Mouse (Mus musculus) MEL (cell line): Measurements from ENCODE around the gene Atxn7l3. TPM values are rescaled to one million over a fixed set of nuclear protein-coding genes. Genes with fewer than 3 reads are reported as not detected.

Experiments
- DNase-seq: peaks from one replicate; pipeline ENCODE4 v3.0.0; 2011; ENCODE audit warnings: low read depth, low spot score
- H3K27ac ChIP-seq: 2 replicates; pipeline ENCODE4 v1.5.1; 2012; ENCODE audit warnings: low read depth, mild to moderate bottlenecking, control low read depth, low read length, moderate library complexity; ENCODE audit not compliant: control insufficient read depth
- H3K27me3 ChIP-seq, 2 experiments: fragments of 150-350 bp in 1 of 2; sonication (generic) in 1 of 2; 2 replicates each; pipeline ENCODE4 v1.6.1; 2012; ENCODE audit warnings: low read length in 2 of 2, mild to moderate bottlenecking in 2 of 2, improper control_type of control experiment in 1 of 2, moderate library complexity in 1 of 2; ENCODE audit not compliant: insufficient read depth in 2 of 2, control insufficient read depth in 1 of 2
- H3K36me3 ChIP-seq, 2 experiments: 2 replicates each; pipeline ENCODE4 v1.6.1; 2012 to 2014; ENCODE audit warnings: low read length in 2 of 2, improper control_type of control experiment in 1 of 2, inconsistent platforms in 1 of 2, mild to moderate bottlenecking in 1 of 2; ENCODE audit not compliant: insufficient read depth in 2 of 2, control insufficient read depth in 1 of 2
- H3K4me1 ChIP-seq, 2 experiments: fragments of 150-350 bp in 1 of 2; sonication (generic) in 1 of 2; 2 replicates each; pipeline ENCODE4 v1.6.1; 2012; ENCODE audit warnings: low read length in 2 of 2, improper control_type of control experiment in 1 of 2, mild to moderate bottlenecking in 1 of 2; ENCODE audit not compliant: insufficient read depth in 2 of 2, control insufficient read depth in 1 of 2
- H3K4me3 ChIP-seq, 2 experiments: fragments of 150-350 bp in 1 of 2; sonication (generic) in 1 of 2; 2 replicates each; pipeline ENCODE4 v1.5.1; 2012; ENCODE audit warnings: low read depth in 2 of 2, low read length in 2 of 2, mild to moderate bottlenecking in 2 of 2, moderate library complexity in 2 of 2, control low read depth in 1 of 2, improper control_type of control experiment in 1 of 2; ENCODE audit not compliant: control insufficient read depth in 1 of 2, insufficient read depth in 1 of 2
- H3K79me2 ChIP-seq: 2 replicates; pipeline ENCODE4 v1.6.1; 2012; ENCODE audit warnings: mild to moderate bottlenecking, low read length, moderate library complexity; ENCODE audit not compliant: control insufficient read depth, poor library complexity, insufficient read depth
- H3K9ac ChIP-seq: 2 replicates; pipeline ENCODE4 v1.6.1; 2012; ENCODE audit warnings: low read depth, mild to moderate bottlenecking, control low read depth, low read length, moderate library complexity; ENCODE audit not compliant: control insufficient read depth, poor library complexity, severe bottlenecking
- H3K9me3 ChIP-seq: fragments of 150-350 bp; sonication (generic); replicated peaks from 2 replicates; pipeline ENCODE4 v1.6.1; 2012; ENCODE audit warnings: mild to moderate bottlenecking, low read length, improper control_type of control experiment, moderate library complexity; ENCODE audit not compliant: insufficient read depth
- CHD1 ChIP-seq: IDR thresholded peaks from 2 replicates; pipeline ENCODE4 v1.6.1; 2012; ENCODE audit warnings: low read depth, mild to moderate bottlenecking, inconsistent platforms, low read length, improper control_type of control experiment
- CTCF ChIP-seq, 3 experiments: IDR thresholded peaks in 2 of 3; conservative IDR thresholded peaks in 1 of 3; 2 replicates each; pipeline ENCODE4 v1.5.1; 2011 to 2012; ENCODE audit warnings: low read length in 3 of 3, low read depth in 2 of 3, mild to moderate bottlenecking in 2 of 3, improper control_type of control experiment in 1 of 3, inconsistent platforms in 1 of 3, mixed read lengths in 1 of 3, moderate library complexity in 1 of 3; ENCODE audit not compliant: control insufficient read depth in 1 of 3, insufficient read depth in 1 of 3, poor library complexity in 1 of 3, severe bottlenecking in 1 of 3
- E2F4 ChIP-seq: IDR thresholded peaks from 2 replicates; pipeline ENCODE4 v1.6.1; 2011; ENCODE audit warnings: low read depth, low read length, improper control_type of control experiment, borderline replicate concordance
- ELF1 ChIP-seq: IDR thresholded peaks from 2 replicates; pipeline ENCODE4 v1.6.1; 2014; ENCODE audit warnings: low read depth, mild to moderate bottlenecking, inconsistent platforms, low read length, improper control_type of control experiment, moderate library complexity
- EP300 ChIP-seq, 2 experiments: IDR thresholded peaks; 2 replicates each; pipeline ENCODE4 v1.6.1; 2011; ENCODE audit warnings: improper control_type of control experiment in 2 of 2, low read length in 2 of 2, low read depth in 1 of 2, mild to moderate bottlenecking in 1 of 2
- ETS1 ChIP-seq: IDR thresholded peaks from 2 replicates; pipeline ENCODE4 v1.6.1; 2012; ENCODE audit warnings: low read depth, mild to moderate bottlenecking, inconsistent platforms, low read length, improper control_type of control experiment, moderate library complexity
- HCFC1 ChIP-seq: IDR thresholded peaks from 2 replicates; pipeline ENCODE4 v1.6.1; 2012; ENCODE audit warnings: low read depth, mild to moderate bottlenecking, inconsistent platforms, low read length, improper control_type of control experiment, moderate library complexity
- JUND ChIP-seq: IDR thresholded peaks from 2 replicates; pipeline ENCODE4 v1.6.1; 2011; ENCODE audit warnings: low read depth, mild to moderate bottlenecking, improper control_type of control experiment, low read length
- MAZ ChIP-seq: IDR thresholded peaks from 2 replicates; pipeline ENCODE4 v1.6.1; 2012; ENCODE audit warnings: low read depth, mild to moderate bottlenecking, inconsistent platforms, low read length, improper control_type of control experiment
- MXI1 ChIP-seq: IDR thresholded peaks from 2 replicates; pipeline ENCODE4 v1.6.1; 2011; ENCODE audit warnings: mild to moderate bottlenecking, low read depth, low read length, improper control_type of control experiment
- MYC ChIP-seq: IDR thresholded peaks from 2 replicates; pipeline ENCODE4 v1.6.1; 2011; ENCODE audit warnings: low read depth, mild to moderate bottlenecking, low read length, improper control_type of control experiment, moderate library complexity
- NELFE ChIP-seq: IDR thresholded peaks from 2 replicates; pipeline ENCODE4 v1.6.1; 2011; ENCODE audit warnings: low read depth, low read length, improper control_type of control experiment
- POLR2A ChIP-seq, 2 experiments: IDR thresholded peaks; 2 replicates each; pipeline ENCODE4 v1.6.1; 2011 to 2012; ENCODE audit warnings: low read length in 2 of 2, mild to moderate bottlenecking in 2 of 2, control low read depth in 1 of 2, improper control_type of control experiment in 1 of 2, low read depth in 1 of 2, moderate library complexity in 1 of 2; ENCODE audit not compliant: control insufficient read depth in 1 of 2, insufficient read depth in 1 of 2, poor library complexity in 1 of 2
- POLR2AphosphoS2 ChIP-seq: IDR thresholded peaks from 2 replicates; pipeline ENCODE4 v1.6.1; 2011; ENCODE audit warnings: low read length, improper control_type of control experiment
- POLR2AphosphoS5 ChIP-seq: IDR thresholded peaks from 2 replicates; pipeline ENCODE4 v1.6.1; 2012; ENCODE audit warnings: low read depth, borderline replicate concordance, mild to moderate bottlenecking, inconsistent platforms, low read length, moderate library complexity, mixed read lengths
- RAD21 ChIP-seq: IDR thresholded peaks from 2 replicates; pipeline ENCODE4 v1.6.1; 2011; ENCODE audit warnings: mild to moderate bottlenecking, low read depth, low read length, improper control_type of control experiment
- RCOR1 ChIP-seq: IDR thresholded peaks from 2 replicates; pipeline ENCODE4 v1.6.1; 2012; ENCODE audit warnings: low read depth, mild to moderate bottlenecking, inconsistent platforms, low read length, improper control_type of control experiment
- SIN3A ChIP-seq: IDR thresholded peaks from 2 replicates; pipeline ENCODE4 v1.6.1; 2012; ENCODE audit warnings: low read length, improper control_type of control experiment, inconsistent platforms
- SMC3 ChIP-seq: IDR thresholded peaks from 2 replicates; pipeline ENCODE4 v1.6.1; 2011; ENCODE audit warnings: low read depth, low read length, improper control_type of control experiment
- TBP ChIP-seq: IDR thresholded peaks from 2 replicates; pipeline ENCODE4 v1.8.0; 2011; ENCODE audit warnings: low read depth, low read length, improper control_type of control experiment
- TCF12 ChIP-seq: IDR thresholded peaks from 2 replicates; pipeline ENCODE4 v1.6.1; 2014; ENCODE audit warnings: low read depth, mild to moderate bottlenecking, inconsistent platforms, low read length, improper control_type of control experiment, moderate library complexity
- UBTF ChIP-seq: IDR thresholded peaks from 2 replicates; pipeline ENCODE4 v1.6.1; 2012; ENCODE audit warnings: low read depth, mild to moderate bottlenecking, inconsistent platforms, low read length, improper control_type of control experiment, moderate library complexity, borderline replicate concordance; ENCODE audit not compliant: insufficient read depth
- USF1 ChIP-seq: IDR thresholded peaks from 2 replicates; pipeline ENCODE4 v1.6.1; 2014; ENCODE audit warnings: low read depth, mild to moderate bottlenecking, inconsistent platforms, low read length, improper control_type of control experiment, moderate library complexity
- USF2 ChIP-seq, 2 experiments: IDR thresholded peaks; 2 replicates each; pipeline ENCODE4 v1.6.1; 2011 to 2012; ENCODE audit warnings: improper control_type of control experiment in 2 of 2, low read length in 2 of 2, borderline replicate concordance in 1 of 2, inconsistent platforms in 1 of 2, low read depth in 1 of 2, mild to moderate bottlenecking in 1 of 2; ENCODE audit not compliant: insufficient read depth in 1 of 2
- ZMIZ1 ChIP-seq: IDR thresholded peaks from 2 replicates; pipeline ENCODE4 v1.6.1; 2012; ENCODE audit warnings: low read depth, mild to moderate bottlenecking, inconsistent platforms, low read length, improper control_type of control experiment, moderate library complexity
- ZNF384 ChIP-seq: IDR thresholded peaks from 2 replicates; pipeline ENCODE4 v1.6.1; 2012; ENCODE audit warnings: low read depth, mild to moderate bottlenecking, inconsistent platforms, low read length, improper control_type of control experiment
- polyA plus RNA-seq, 2 experiments: library from polyadenylated mRNA; stranded (reverse) in 1 of 2; unstranded in 1 of 2; fragments of >175 nt in 1 of 2; fragments of >200 nt in 1 of 2; gene quantifications; 2 replicates each; pipeline versions ENCODE4 v1.2.1 to v1.2.4; 2012; ENCODE audit warnings: low replicate concordance in 2 of 2, low read depth in 1 of 2; ENCODE audit not compliant: insufficient read length in 2 of 2, insufficient read depth in 1 of 2, missing spikeins in 1 of 2
- total RNA-seq: library from RNA; depleted of rRNA; stranded (reverse); fragments of 300-350 nt; gene quantifications from 2 replicates; pipeline ENCODE4 v1.2.3, GENCODE M21; 2012

Atxn7l3 gene
- total and polyA plus RNA-seq, 3 experiments = 39.4 to 53.0 (median 46.7) TPM

DNA sequence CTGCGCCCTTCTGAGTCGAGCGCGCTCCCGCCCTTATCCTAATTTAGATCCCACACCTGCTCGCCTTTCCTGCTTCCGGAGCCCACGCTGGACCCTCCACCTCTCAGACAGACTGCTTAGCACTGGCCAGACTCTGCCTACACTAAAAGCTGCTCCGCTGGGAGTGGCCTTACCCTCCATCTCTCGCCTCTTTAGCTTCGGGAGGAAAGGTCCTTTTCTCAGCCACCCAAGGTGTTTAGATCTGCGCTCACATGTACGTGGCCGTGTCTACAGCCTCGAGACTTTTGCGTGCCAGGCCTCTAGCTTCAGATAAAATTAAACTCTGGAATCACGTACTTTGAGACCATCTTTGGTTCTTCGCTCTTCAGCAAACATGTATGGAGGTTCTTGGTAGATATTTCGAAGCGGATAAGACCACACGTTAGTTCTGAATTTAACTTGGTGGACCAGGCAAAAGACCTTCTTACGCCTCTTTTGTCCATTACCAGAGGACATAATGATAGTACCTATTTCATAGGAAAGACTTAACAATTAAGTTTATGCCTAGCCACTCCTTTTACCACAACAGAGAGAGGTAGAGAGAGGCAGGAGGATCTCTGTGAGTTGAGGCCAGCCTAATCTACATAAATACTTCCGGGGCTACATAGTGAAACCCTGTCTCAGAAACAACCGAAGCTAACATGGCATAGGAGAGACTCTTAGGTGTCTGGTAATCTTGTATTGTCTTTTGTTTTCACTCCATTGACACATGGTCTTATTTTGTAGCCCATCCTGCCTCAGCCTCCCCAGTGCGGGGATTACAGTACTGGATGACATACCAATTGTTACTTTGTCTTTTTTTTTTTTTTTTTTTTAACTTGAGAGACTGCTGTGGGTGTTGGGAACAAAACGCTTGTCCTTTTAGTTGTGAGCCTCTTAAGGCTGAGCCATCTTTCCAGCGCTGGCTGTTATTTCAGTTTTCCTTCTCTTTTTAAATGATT lies 1.4 kb upstream of the Atxn7l3 start (continued):
- TF ChIP-seq NELFE (peak; percentile 62; the same call in 1 of the 2 replicates), ZNF384 (peak; percentile 91), RCOR1 (peak; percentile 48; the same call in 1 of the 2 replicates), TBP (peak; percentile 92), USF2 (IDR thresholded peaks at IDR 0.05; ENCODE audit: borderline replicate concordance in 1 of 2, insufficient read depth in 1 of 2, low read depth in 1 of 2, low read length in 2 of 2) (no peak), MXI1 (peak; percentile 38; the same call in 1 of the 2 replicates), USF1 (no peak), EP300 (IDR thresholded peaks at IDR 0.05; ENCODE audit: low read depth in 1 of 2, low read length in 2 of 2) (peak in 1 of 2 experiments; percentile 56; a peak in 2 of 4 replicates), MYC (peak; percentile 81), CTCF (IDR thresholded peaks at IDR 0.05 in 2 of 3, conservative IDR thresholded peaks at IDR 0.05 in 1 of 3; ENCODE audit: control insufficient read depth in 1 of 3, insufficient read depth in 1 of 3, low read depth in 2 of 3, low read length in 3 of 3, poor library complexity in 1 of 3, severe bottlenecking in 1 of 3) (no peak), POLR2AphosphoS5 (no peak), E2F4 (peak; percentile 70; the same call in 1 of the 2 replicates)

DNA sequence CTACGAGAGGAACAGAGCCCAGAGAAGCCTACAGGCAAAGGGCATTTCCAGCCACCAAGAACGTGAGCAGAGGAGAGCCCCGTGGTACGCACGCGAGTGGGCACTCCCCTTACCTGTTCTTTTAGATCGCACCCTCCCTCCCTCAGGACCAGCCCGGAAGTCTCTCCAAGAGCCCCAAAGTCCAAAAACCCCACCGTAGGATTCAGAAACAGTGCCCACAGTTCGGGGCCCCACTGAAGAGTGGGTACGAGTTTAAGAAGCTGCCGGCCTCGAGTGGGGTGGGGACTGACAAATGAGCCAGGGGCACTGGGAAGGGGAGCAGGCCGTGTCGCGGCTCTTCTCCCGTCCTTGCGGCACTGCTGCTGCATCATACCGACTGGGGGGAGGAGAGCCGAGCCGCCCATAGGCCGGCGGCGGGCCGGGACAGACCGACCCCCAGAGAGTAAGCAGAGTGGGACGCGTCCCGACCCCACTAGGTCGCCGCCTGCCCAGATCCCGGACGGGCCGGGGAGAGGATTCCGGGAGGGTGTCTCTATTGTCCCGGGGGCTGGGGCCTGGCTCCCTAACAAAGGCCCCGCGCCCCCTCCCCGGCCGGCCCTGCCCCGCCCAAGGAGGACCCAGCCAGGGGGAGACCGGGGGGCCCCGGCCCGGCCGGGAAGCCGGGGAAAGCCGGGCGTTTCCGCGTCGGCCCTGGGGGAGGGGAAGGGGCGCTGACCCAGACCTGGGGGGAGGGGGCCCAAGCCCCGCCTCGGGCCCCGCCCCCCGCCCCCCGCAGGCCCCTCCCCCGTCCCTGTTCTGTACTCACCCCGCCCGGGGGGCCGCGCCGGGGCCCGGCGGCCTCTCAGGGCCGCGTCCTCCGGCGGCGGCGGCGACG lies 596 bp downstream of the Atxn7l3 start:
- TF ChIP-seq CHD1 (peak; percentile 62; the same call in 1 of the 2 replicates), POLR2AphosphoS2 (peak; percentile 49; the same call in 1 of the 2 replicates), POLR2A (IDR thresholded peaks at IDR 0.05; ENCODE audit: control insufficient read depth in 1 of 2, insufficient read depth in 1 of 2, low read depth in 1 of 2, low read length in 2 of 2, poor library complexity in 1 of 2) (peak; percentile 20 to 32; a peak in 2 of 4 replicates), SMC3 (no peak), NELFE (no peak; the same call in 1 of the 2 replicates), ELF1 (peak; percentile 44), JUND (no peak), SIN3A (peak; percentile 60), MAZ (0 out of 2 replicates have a peak, but pooled peaks have one; percentile 25), POLR2AphosphoS5 (no peak), MYC (0 out of 2 replicates have a peak, but pooled peaks have one; percentile 1), RAD21 (no peak), ZNF384 (no peak), EP300 (IDR thresholded peaks at IDR 0.05; ENCODE audit: low read depth in 1 of 2, low read length in 2 of 2) (no peak), HCFC1 (peak; percentile 37), ETS1 (peak; percentile 12; the same call in 1 of the 2 replicates), UBTF (0 out of 2 replicates have a peak, but pooled peaks have one; percentile 39), TCF12 (no peak), TBP (no peak), ZMIZ1 (0 out of 2 replicates have a peak, but pooled peaks have one; percentile 29)
- peak overlapping the region; percentile 74 for H3K9ac ChIP-seq
- peak; percentile 71 for DNase-seq
- peaks cover 2 to 14% of the 10 kb centered on the region in 2 experiments; a peak in 3 of 4 replicates for H3K4me1 ChIP-seq
- H3K4me3 ChIP-seq = peak overlapping the region; percentile 77 to 84
- H3K27ac ChIP-seq = peak overlapping the region; percentile 76
- H3K36me3 ChIP-seq = peaks cover 2 to 9% of the 10 kb centered on the region in 2 experiments; a peak in 3 of 4 replicates
- no peaks in the 10 kb centered on the region for H3K27me3 ChIP-seq
- no peaks in the 10 kb centered on the region for H3K9me3 ChIP-seq
- H3K79me2 ChIP-seq = peaks cover 24% of the 10 kb centered on the region
